Mouse (Mus musculus): ENCODE measurements at regions not wholly inside any gene's neighbourhood (a gene's known extent, or its start where the extent isn't known, plus 50 kb on each side); places are given as distances from the start of the nearest gene placed in this dataset.

- TF ChIP-seq CTCF (IDR thresholded peaks at IDR 0.05; ENCODE audit: borderline replicate concordance, control insufficient read depth, extremely low read depth, insufficient read depth, low read length, poor library complexity) = no peak
- no peak for TF ChIP-seq POLR2A (IDR thresholded peaks at IDR 0.05; ENCODE audit: control insufficient read depth, extremely low read depth, insufficient read depth, low read length, poor library complexity)
Measured at GRCm38 (mm10) chr13:54847764-54848183, 58.6 kb downstream of the Tspan17 start.
